Mouse (Mus musculus) kidney, embryonic 14.5 days (tissue): ENCODE data around the gene Krt1. TPM values are rescaled to one million over a fixed set of nuclear protein-coding genes. Genes with fewer than 3 reads are reported as not detected.

Experiments
- ATAC-seq: fragments of 200-750 bp; cut with Nextera tagmentation; 2 replicates; pipeline ENCODE4 v1.8.0; 2017; ENCODE audit warnings: moderate number of reproducible peaks, mild to moderate bottlenecking, moderate TSS enrichment, moderate library complexity; ENCODE audit not compliant: low FRiP score, low TSS enrichment
- H3K27ac ChIP-seq: fragments of 300-500 bp; sonication (generic); 2 replicates; pipeline ENCODE4 v1.5.1; 2014; ENCODE audit warnings: low read depth, mild to moderate bottlenecking, low read length, moderate library complexity, mixed read lengths
- H3K27me3 ChIP-seq: fragments of 300-500 bp; sonication (generic); 2 replicates; pipeline ENCODE4 v1.6.1; 2014; ENCODE audit warnings: mild to moderate bottlenecking, low read length; ENCODE audit not compliant: control insufficient read depth, insufficient read depth
- H3K36me3 ChIP-seq: fragments of 300-500 bp; sonication (generic); 2 replicates; pipeline ENCODE4 v1.6.1; 2014; ENCODE audit warnings: low read length, mixed read lengths; ENCODE audit not compliant: control insufficient read depth, insufficient read depth
- H3K4me1 ChIP-seq: fragments of 300-500 bp; sonication (generic); 2 replicates; pipeline ENCODE4 v1.6.1; 2014; ENCODE audit warnings: low read length, mixed read lengths; ENCODE audit not compliant: control insufficient read depth, insufficient read depth
- H3K4me2 ChIP-seq: fragments of 300-500 bp; sonication (generic); replicated peaks from 2 replicates; pipeline ENCODE4 v1.6.1; 2014; ENCODE audit warnings: low read depth, mild to moderate bottlenecking, low read length
- H3K4me3 ChIP-seq: fragments of 300-500 bp; sonication (generic); 2 replicates; pipeline ENCODE4 v1.5.1; 2014; ENCODE audit warnings: mild to moderate bottlenecking, low read length
- H3K9ac ChIP-seq: fragments of 300-500 bp; sonication (generic); 2 replicates; pipeline ENCODE4 v1.6.1; 2014; ENCODE audit warnings: low read depth, mild to moderate bottlenecking, low read length, moderate library complexity
- H3K9me3 ChIP-seq: fragments of 300-500 bp; sonication (generic); 2 replicates; pipeline ENCODE4 v1.6.1; 2016; ENCODE audit warnings: low read length; ENCODE audit not compliant: control insufficient read depth
- WGBS: fragments of 180-500 bp; shearing (Covaris S2); extraction: QIAGEN DNeasy Blood & Tissue Kit; methylation state at CpG from one replicate; pipeline ENCODE4 v1.1.7; 2014; 5-methylcytosine and 5-hydroxymethylcytosine counted together
- polyA plus RNA-seq: library from polyadenylated mRNA; unstranded; fragments of >200 nt; fragmentation: Nextera tagmentation; extraction: Ambion mirVana; gene quantifications from 2 replicates; pipeline ENCODE4 v1.2.1, GENCODE M21; 2014

Gene Krt1
- 0.93 and 1.8 TPM in 2 replicates for polyA plus RNA-seq

GRCm38 (mm10) chr15:101850694-101851093 lies at the start of gene Krt1:
Gene Krt1, minus strand, starts transcription at chr15:101850794.
- H3K27me3 ChIP-seq: peaks cover 17% of the 10 kb centered on the region; the same call in 1 of the 2 replicates

GRCm38 (mm10) chr15:101895216-101895615 lies 44.6 kb upstream of the Krt1 start:
- ATAC-seq: no peak

More at GRCm38 (mm10) chr15:101850694-101851093, at the start of gene Krt1:
- no peak within 1 kb of the TSS for H3K27ac ChIP-seq
- H3K9me3 ChIP-seq: no peaks in the 10 kb centered on the region
- H3K36me3 ChIP-seq: no peaks in the 10 kb centered on the region
- H3K9ac ChIP-seq: no peak within 1 kb of the TSS
- H3K4me2 ChIP-seq: no peak within 1 kb of the TSS
- H3K4me3 ChIP-seq: no peak within 1 kb of the TSS
- no peaks in the 10 kb centered on the region for H3K4me1 ChIP-seq
- 72% methylated on average over 6 of the region's 6 CpGs for WGBS
- ATAC-seq: no peak

GRCm38 (mm10) chr15:101892820-101893219 lies 42.2 kb upstream of the Krt1 start, which contains the start of gene Krt76:
Gene Krt76, minus strand, starts transcription at chr15:101892920.
- no peaks in the 10 kb centered on the region for H3K4me1 ChIP-seq
- no peaks in the 10 kb centered on the region for H3K36me3 ChIP-seq
- no peak within 1 kb of the TSS for H3K4me3 ChIP-seq
- no peaks in the 10 kb centered on the region for H3K9me3 ChIP-seq
- H3K4me2 ChIP-seq: no peak within 1 kb of the TSS
- ATAC-seq: no peak
- no peaks in the 10 kb centered on the region for H3K27me3 ChIP-seq
- H3K27ac ChIP-seq: no peak within 1 kb of the TSS
- H3K9ac ChIP-seq: no peak within 1 kb of the TSS
- 59% methylated on average over 4 of the region's 4 CpGs for WGBS

More at GRCm38 (mm10) chr15:101895216-101895615, 44.6 kb upstream of the Krt1 start:
- H3K4me3 ChIP-seq: no peak overlapping the region
- no peak overlapping the region for H3K27ac ChIP-seq
- 87% methylated on average over 4 of the region's 4 CpGs for WGBS
- H3K27me3 ChIP-seq: no peaks in the 10 kb centered on the region
- H3K9me3 ChIP-seq: no peaks in the 10 kb centered on the region
- H3K4me2 ChIP-seq: no peak overlapping the region
- no peak overlapping the region for H3K9ac ChIP-seq
- no peaks in the 10 kb centered on the region for H3K4me1 ChIP-seq
- no peaks in the 10 kb centered on the region for H3K36me3 ChIP-seq

- 38% methylated on average over 10 of the region's 11 CpGs for WGBS
- no peaks in the 10 kb centered on the region for H3K4me1 ChIP-seq
- no peaks in the 10 kb centered on the region for H3K9me3 ChIP-seq
- H3K4me2 ChIP-seq: no peak overlapping the region
- no peak overlapping the region for H3K4me3 ChIP-seq
- no peak overlapping the region for H3K9ac ChIP-seq
- H3K27ac ChIP-seq: no peak overlapping the region
- ATAC-seq: no peak
- H3K27me3 ChIP-seq: no peaks in the 10 kb centered on the region
- H3K36me3 ChIP-seq: no peaks in the 10 kb centered on the region
These were observed 29.2 kb upstream of the Krt1 start for GRCm38 (mm10) chr15:101879776-101880175.

- Histone ChIP-seq H3K36me3 (no peaks in the 10 kb centered on the region), H3K4me2 (no peak overlapping the region), H3K9me3 (no peaks in the 10 kb centered on the region), H3K27me3 (no peaks in the 10 kb centered on the region), H3K9ac (no peak overlapping the region), H3K27ac (no peak overlapping the region), H3K4me3 (no peak overlapping the region), H3K4me1 (no peaks in the 10 kb centered on the region)
- ATAC-seq: no peak
- 53% methylated on average over 2 of the region's 2 CpGs for WGBS
These were observed 27.4 kb upstream of the Krt1 start for GRCm38 (mm10) chr15:101878041-101878440.

GRCm38 (mm10) chr15:101874383-101874782 lies 23.8 kb upstream of the Krt1 start:
- H3K4me1 ChIP-seq: no peaks in the 10 kb centered on the region
- no peak overlapping the region for H3K27ac ChIP-seq
- WGBS: 72% methylated on average over 1 of the region's 1 CpGs
- H3K4me3 ChIP-seq: no peak overlapping the region
- no peak for ATAC-seq
- no peaks in the 10 kb centered on the region for H3K27me3 ChIP-seq
- H3K9ac ChIP-seq: no peak overlapping the region
- no peak overlapping the region for H3K4me2 ChIP-seq
- no peaks in the 10 kb centered on the region for H3K36me3 ChIP-seq
- no peaks in the 10 kb centered on the region for H3K9me3 ChIP-seq

GRCm38 (mm10) chr15:101873231-101873630 lies 22.6 kb upstream of the Krt1 start:
- ATAC-seq: no peak
- H3K27ac ChIP-seq: no peak overlapping the region
- no peak overlapping the region for H3K4me2 ChIP-seq
- H3K36me3 ChIP-seq: no peaks in the 10 kb centered on the region
- 0 out of 2 replicates have a peak, but pooled peaks cover 2% of the 10 kb centered on the region for H3K27me3 ChIP-seq
- no peak overlapping the region for H3K9ac ChIP-seq
- no peak overlapping the region for H3K4me3 ChIP-seq
- H3K4me1 ChIP-seq: no peaks in the 10 kb centered on the region
- 45% methylated on average over 4 of the region's 4 CpGs for WGBS
- no peaks in the 10 kb centered on the region for H3K9me3 ChIP-seq

GRCm38 (mm10) chr15:101869431-101869830 lies 18.8 kb upstream of the Krt1 start, which contains the start of gene Krt77:
Gene Krt77, minus strand, starts transcription at chr15:101869705.
- H3K27me3 ChIP-seq: 0 out of 2 replicates have a peak, but pooled peaks cover 2% of the 10 kb centered on the region
- H3K4me3 ChIP-seq: no peak within 1 kb of the TSS
- no peaks in the 10 kb centered on the region for H3K9me3 ChIP-seq
- no peaks in the 10 kb centered on the region for H3K36me3 ChIP-seq
- WGBS: 36% methylated on average over 6 of the region's 6 CpGs
- no peak for ATAC-seq
- H3K4me2 ChIP-seq: no peak within 1 kb of the TSS
- no peak within 1 kb of the TSS for H3K27ac ChIP-seq
- H3K9ac ChIP-seq: no peak within 1 kb of the TSS
- no peaks in the 10 kb centered on the region for H3K4me1 ChIP-seq

- H3K36me3 ChIP-seq: no peaks in the 10 kb centered on the region
- no peak overlapping the region for H3K4me2 ChIP-seq
- 78% methylated on average over 7 of the region's 7 CpGs for WGBS
- 0 out of 2 replicates have a peak, but pooled peaks cover 2% of the 10 kb centered on the region for H3K27me3 ChIP-seq
- no peak overlapping the region for H3K27ac ChIP-seq
- H3K4me1 ChIP-seq: no peaks in the 10 kb centered on the region
- no peaks in the 10 kb centered on the region for H3K9me3 ChIP-seq
- no peak for ATAC-seq
- H3K4me3 ChIP-seq: no peak overlapping the region
- no peak overlapping the region for H3K9ac ChIP-seq
These were observed 16.2 kb upstream of the Krt1 start for GRCm38 (mm10) chr15:101866754-101867153.
